Mouse (Mus musculus): ENCODE measurements around the gene Ttc23l. TPM values are rescaled to one million over a fixed set of nuclear protein-coding genes. Genes with fewer than 3 reads are reported as not detected.

Ttc23l gene
- total and polyA plus RNA-seq, 3 experiments, result not detected

DNA sequence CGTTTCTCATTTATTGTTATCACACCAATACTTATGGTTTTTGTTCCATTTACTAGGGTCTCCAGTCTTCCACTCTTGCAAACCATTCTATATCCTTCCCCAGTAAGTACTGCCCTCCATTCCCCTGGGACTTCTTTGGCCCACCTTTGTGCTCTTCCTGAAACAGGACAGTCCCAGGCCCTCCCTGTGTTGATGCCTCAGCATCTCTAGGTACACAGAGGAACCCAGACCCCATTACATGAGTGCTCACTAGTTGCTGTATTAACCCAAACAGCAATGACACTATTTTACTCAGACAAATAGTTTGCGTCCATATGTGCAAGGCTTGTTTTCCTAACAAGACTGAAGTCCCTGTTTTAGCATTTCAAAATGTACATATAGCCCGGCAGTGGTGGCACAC, 89.7 kb downstream of the Ttc23l start:
- no peaks in the 10 kb centered on the region for H3K9me3 ChIP-seq (replicated peaks; ENCODE audit: insufficient read depth, low read length)
- peaks cover 2 to 11% of the 10 kb centered on the region in 2 experiments for H3K4me1 ChIP-seq (ENCODE audit: control insufficient read depth in 1 of 2, insufficient read depth in 2 of 2, low read length in 2 of 2)
- H3K36me3 ChIP-seq (ENCODE audit: control insufficient read depth in 1 of 2, insufficient read depth in 2 of 2, low read length in 2 of 2), result peaks cover 3 to 12% of the 10 kb centered on the region in 2 experiments
- no peak for DNase-seq (ENCODE audit: low read depth, low spot score)
- peak overlapping the region in 1 of 2 experiments; percentile 4; a peak in 2 of 4 replicates for H3K4me3 ChIP-seq (ENCODE audit: control insufficient read depth in 1 of 2, insufficient read depth in 1 of 2, low read depth in 2 of 2, low read length in 2 of 2)
- no peak for TF ChIP-seq SMC3 (IDR thresholded peaks at IDR 0.05; ENCODE audit: low read depth, low read length)
- TF ChIP-seq MAFK (IDR thresholded peaks at IDR 0.05; ENCODE audit: borderline replicate concordance, low read depth, low read length), result no peak
- no peak for TF ChIP-seq ZMIZ1 (IDR thresholded peaks at IDR 0.05; ENCODE audit: low read depth, low read length)
- TF ChIP-seq POLR2AphosphoS2 (IDR thresholded peaks at IDR 0.05; ENCODE audit: low read length), result no peak
- TF ChIP-seq CHD2 (IDR thresholded peaks at IDR 0.05; ENCODE audit: low read length), result no peak
- TF ChIP-seq ZNF384 (IDR thresholded peaks at IDR 0.05; ENCODE audit: low read depth, low read length), result no peak
- TF ChIP-seq MYC (IDR thresholded peaks at IDR 0.05; ENCODE audit: low read depth, low read length), result no peak
- TF ChIP-seq NRF1 (IDR thresholded peaks at IDR 0.05; ENCODE audit: insufficient read depth, low read depth, low read length, poor library complexity, severe bottlenecking), result no peak
- no peak for TF ChIP-seq ETS1 (IDR thresholded peaks at IDR 0.05; ENCODE audit: low read depth, low read length)
- H3K27me3 ChIP-seq (ENCODE audit: control insufficient read depth in 1 of 2, insufficient read depth in 2 of 2, low read length in 2 of 2), result no peaks in the 10 kb centered on the region
- H3K27ac ChIP-seq (ENCODE audit: control insufficient read depth, low read depth, low read length), result no peak overlapping the region
- peaks cover 34% of the 10 kb centered on the region for H3K79me2 ChIP-seq (ENCODE audit: control insufficient read depth, insufficient read depth, low read length, poor library complexity)
- H3K9ac ChIP-seq (ENCODE audit: control insufficient read depth, low read depth, low read length, poor library complexity, severe bottlenecking), result 0 out of 2 replicates have a peak overlapping the region, but pooled peaks have one; percentile 12

DNA sequence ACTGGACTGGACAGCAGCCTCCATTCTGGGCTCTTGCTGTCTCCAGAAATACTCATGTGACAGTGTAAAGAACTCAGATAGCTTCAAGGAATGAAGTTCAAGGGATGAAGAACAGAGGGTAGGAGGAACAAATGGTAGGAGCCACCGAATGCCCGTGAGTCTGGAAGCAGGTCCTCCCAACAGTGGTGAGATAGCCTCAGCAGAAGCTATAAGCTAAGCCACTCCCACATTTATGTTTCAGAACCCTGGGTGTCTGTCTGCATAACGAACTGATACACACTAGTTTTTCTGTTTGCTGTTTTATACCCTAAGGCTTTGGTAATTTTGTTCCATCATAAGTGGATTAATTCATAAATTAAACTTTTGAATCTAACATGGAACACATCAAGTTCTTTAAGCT, 93.8 kb downstream of the Ttc23l start:
- no peaks in the 10 kb centered on the region for H3K27me3 ChIP-seq (ENCODE audit: control insufficient read depth in 1 of 2, insufficient read depth in 2 of 2, low read length in 2 of 2)
- no peak for TF ChIP-seq MYC (IDR thresholded peaks at IDR 0.05; ENCODE audit: low read depth, low read length)
- no peak for TF ChIP-seq MXI1 (IDR thresholded peaks at IDR 0.05; ENCODE audit: low read depth, low read length)
- TF ChIP-seq ZMIZ1 (IDR thresholded peaks at IDR 0.05; ENCODE audit: low read depth, low read length), result no peak
- no peak for TF ChIP-seq USF1 (IDR thresholded peaks at IDR 0.05; ENCODE audit: low read depth, low read length)
- TF ChIP-seq CHD2 (IDR thresholded peaks at IDR 0.05; ENCODE audit: low read length), result no peak
- TF ChIP-seq ELF1 (IDR thresholded peaks at IDR 0.05; ENCODE audit: low read depth, low read length), result no peak
- no peak for TF ChIP-seq SIN3A (IDR thresholded peaks at IDR 0.05; ENCODE audit: low read length)
- TF ChIP-seq CHD1 (IDR thresholded peaks at IDR 0.05; ENCODE audit: low read depth, low read length), result no peak
- TF ChIP-seq POLR2AphosphoS5 (IDR thresholded peaks at IDR 0.05; ENCODE audit: borderline replicate concordance, low read depth, low read length), result no peak
- no peak for TF ChIP-seq GABPA (IDR thresholded peaks at IDR 0.05; ENCODE audit: low read depth, low read length)
- TF ChIP-seq TBP (IDR thresholded peaks at IDR 0.05; ENCODE audit: low read depth, low read length), result no peak
- no peak for TF ChIP-seq ZNF384 (IDR thresholded peaks at IDR 0.05; ENCODE audit: low read depth, low read length)
- no peak for TF ChIP-seq SMC3 (IDR thresholded peaks at IDR 0.05; ENCODE audit: low read depth, low read length)
- no peak for TF ChIP-seq KAT2A (conservative IDR thresholded peaks at IDR 0.05; ENCODE audit: low read depth, low read length)
- TF ChIP-seq TAL1 (IDR thresholded peaks at IDR 0.05; ENCODE audit: low read length), result no peak
- no peak for TF ChIP-seq TCF12 (IDR thresholded peaks at IDR 0.05; ENCODE audit: low read depth, low read length)
- H3K4me3 ChIP-seq (ENCODE audit: control insufficient read depth in 1 of 2, insufficient read depth in 1 of 2, low read depth in 2 of 2, low read length in 2 of 2), result no peak overlapping the region
- peaks cover 9 to 15% of the 10 kb centered on the region in 2 experiments for H3K36me3 ChIP-seq (ENCODE audit: control insufficient read depth in 1 of 2, insufficient read depth in 2 of 2, low read length in 2 of 2)
- no peaks in the 10 kb centered on the region for H3K9me3 ChIP-seq (replicated peaks; ENCODE audit: insufficient read depth, low read length)
- no peak overlapping the region for H3K27ac ChIP-seq (ENCODE audit: control insufficient read depth, low read depth, low read length)
- DNase-seq (ENCODE audit: low read depth, low spot score), result no peak
- H3K79me2 ChIP-seq (ENCODE audit: control insufficient read depth, insufficient read depth, low read length, poor library complexity), result peaks cover 28% of the 10 kb centered on the region
- H3K4me1 ChIP-seq (ENCODE audit: control insufficient read depth in 1 of 2, insufficient read depth in 2 of 2, low read length in 2 of 2), result peaks cover 2 to 7% of the 10 kb centered on the region in 2 experiments; a peak in 3 of 4 replicates
- H3K9ac ChIP-seq (ENCODE audit: control insufficient read depth, low read depth, low read length, poor library complexity, severe bottlenecking), result no peak overlapping the region

Data from MEL (cell line).